Mouse (Mus musculus) embryonic facial prominence, embryonic 14.5 days (tissue): ENCODE measurements around the gene Ranbp3. TPM values are rescaled to one million over a fixed set of nuclear protein-coding genes. Genes with fewer than 3 reads are reported as not detected.

ENCODE experiments used
- ATAC-seq: fragments of 200-750 bp; cut with Nextera tagmentation; 2 replicates; pipeline ENCODE4 v1.8.0; 2017; ENCODE audit warnings: low read depth, moderate number of reproducible peaks, moderate TSS enrichment
- DNase-seq: peaks from one replicate; pipeline ENCODE4 v3.0.0-alpha.2; 2015; ENCODE audit warnings: low spot score
- H3K27ac ChIP-seq: fragments of 300-500 bp; sonication (generic); replicated peaks from 2 replicates; pipeline ENCODE4 v1.5.1; 2014; ENCODE audit warnings: low read depth, mild to moderate bottlenecking, low read length, moderate library complexity
- H3K27me3 ChIP-seq: fragments of 300-500 bp; sonication (generic); replicated peaks from 2 replicates; pipeline ENCODE4 v1.6.1; 2014; ENCODE audit warnings: low read length; ENCODE audit not compliant: control insufficient read depth, insufficient read depth
- H3K36me3 ChIP-seq: fragments of 300-500 bp; sonication (generic); 2 replicates; pipeline ENCODE4 v1.6.1; 2014; ENCODE audit warnings: low read length, mixed read lengths; ENCODE audit not compliant: control insufficient read depth, insufficient read depth
- H3K4me1 ChIP-seq: fragments of 300-500 bp; sonication (generic); 2 replicates; pipeline ENCODE4 v1.6.1; 2014; ENCODE audit warnings: antibody characterized with exemption, low read length; ENCODE audit not compliant: control insufficient read depth, insufficient read depth
- H3K4me2 ChIP-seq: fragments of 300-500 bp; sonication (generic); 2 replicates; pipeline ENCODE4 v1.6.1; 2014; ENCODE audit warnings: low read depth, mild to moderate bottlenecking, low read length, moderate library complexity, mixed read lengths
- H3K4me3 ChIP-seq: fragments of 300-500 bp; sonication (generic); 2 replicates; pipeline ENCODE4 v1.5.1; 2014; ENCODE audit warnings: low read depth, mild to moderate bottlenecking, low read length
- H3K9ac ChIP-seq: fragments of 300-500 bp; sonication (generic); 2 replicates; pipeline ENCODE4 v1.6.1; 2014; ENCODE audit warnings: low read depth, mild to moderate bottlenecking, low read length, moderate library complexity, mixed read lengths
- H3K9me3 ChIP-seq: fragments of 300-500 bp; sonication (generic); 2 replicates; pipeline ENCODE4 v1.6.1; 2016; ENCODE audit warnings: low read length; ENCODE audit not compliant: control insufficient read depth
- WGBS: fragments of 180-500 bp; shearing (Covaris S2); extraction: QIAGEN DNeasy Blood & Tissue Kit; methylation state at CpG from one replicate; pipeline ENCODE4 v1.1.7; 2014; 5-methylcytosine and 5-hydroxymethylcytosine counted together
- polyA plus RNA-seq: library from polyadenylated mRNA; unstranded; fragments of >200 nt; fragmentation: Nextera tagmentation; extraction: Ambion mirVana; gene quantifications from 2 replicates; pipeline ENCODE4 v1.2.1, GENCODE M21; 2014

Ranbp3 gene
- polyA plus RNA-seq, 1 experiment from 2014 or later, result 78.8 TPM

DNA sequence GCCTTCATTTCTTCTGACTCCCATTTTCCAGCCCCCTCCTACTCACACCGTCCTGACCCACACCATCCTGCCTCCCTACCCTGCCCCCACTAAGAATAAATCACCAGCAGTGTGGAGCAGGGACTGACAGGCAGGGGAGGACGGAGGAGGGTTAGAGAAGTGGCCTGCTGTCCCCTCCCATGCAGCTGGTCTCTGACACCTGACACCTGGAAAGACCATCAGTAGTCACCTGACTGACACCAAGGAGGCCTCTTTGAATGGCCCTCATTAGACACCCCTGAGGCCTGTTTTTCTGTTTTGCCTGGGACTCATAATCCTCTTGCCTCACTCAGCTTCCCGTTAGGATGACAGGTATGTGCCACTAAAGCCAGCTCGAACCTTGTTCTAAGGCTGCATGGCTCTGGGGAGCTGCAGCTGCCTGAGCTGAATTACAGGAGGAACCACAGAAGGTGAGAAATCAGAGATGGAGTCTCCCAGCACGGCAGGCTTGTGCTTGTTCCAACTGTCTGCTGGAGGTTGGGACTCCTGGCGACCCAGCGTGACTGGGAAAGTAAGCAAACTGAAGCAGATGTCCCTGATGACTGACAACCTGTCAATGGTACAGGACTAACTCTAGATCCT, 54.0 kb downstream of the Ranbp3 start:
- Histone ChIP-seq H3K4me3 (no peak overlapping the region), H3K9me3 (no peaks in the 10 kb centered on the region), H3K27ac (peak overlapping the region; percentile 41), H3K4me2 (no peak overlapping the region), H3K27me3 (no peaks in the 10 kb centered on the region), H3K4me1 (peaks cover 5% of the 10 kb centered on the region), H3K36me3 (peaks cover 29% of the 10 kb centered on the region), H3K9ac (no peak overlapping the region)
- WGBS, result 18% methylated on average over 7 of the region's 7 CpGs
- peak; percentile 62 for DNase-seq
- peak; percentile 58 for ATAC-seq

DNA sequence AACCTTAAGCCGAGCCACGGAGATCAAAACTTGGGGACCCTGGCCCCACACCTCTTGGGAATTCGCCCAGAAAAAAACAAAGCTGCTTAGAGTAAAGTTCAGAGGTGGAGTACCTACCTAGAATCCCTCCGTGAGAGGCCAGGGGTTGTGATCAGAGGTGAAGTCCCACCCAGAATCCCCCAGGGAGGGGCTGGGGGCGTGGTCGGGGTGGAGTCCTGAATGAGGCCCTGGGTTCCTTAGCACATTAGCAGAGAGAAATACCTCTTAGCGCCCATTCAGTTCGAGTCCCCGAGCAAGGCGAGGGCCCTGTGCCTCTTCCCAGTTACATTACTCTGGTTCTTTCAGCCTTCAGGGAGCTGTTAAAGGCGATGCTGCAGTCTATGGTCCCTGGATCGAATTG, 54.6 kb downstream of the Ranbp3 start:
- peak overlapping the region; percentile 8; the same call in 1 of the 2 replicates for H3K4me2 ChIP-seq
- 0 out of 2 replicates have a peak overlapping the region, but pooled peaks have one; percentile 41 for H3K27ac ChIP-seq
- 7% methylated on average over 12 of the region's 12 CpGs for WGBS
- peak; percentile 19 for ATAC-seq
- no peaks in the 10 kb centered on the region for H3K9me3 ChIP-seq
- H3K4me1 ChIP-seq, result peaks cover 5% of the 10 kb centered on the region
- H3K9ac ChIP-seq, result no peak overlapping the region
- peaks cover 23% of the 10 kb centered on the region for H3K36me3 ChIP-seq
- H3K27me3 ChIP-seq, result no peaks in the 10 kb centered on the region
- DNase-seq, result peak; percentile 44
- H3K4me3 ChIP-seq, result no peak overlapping the region

DNA sequence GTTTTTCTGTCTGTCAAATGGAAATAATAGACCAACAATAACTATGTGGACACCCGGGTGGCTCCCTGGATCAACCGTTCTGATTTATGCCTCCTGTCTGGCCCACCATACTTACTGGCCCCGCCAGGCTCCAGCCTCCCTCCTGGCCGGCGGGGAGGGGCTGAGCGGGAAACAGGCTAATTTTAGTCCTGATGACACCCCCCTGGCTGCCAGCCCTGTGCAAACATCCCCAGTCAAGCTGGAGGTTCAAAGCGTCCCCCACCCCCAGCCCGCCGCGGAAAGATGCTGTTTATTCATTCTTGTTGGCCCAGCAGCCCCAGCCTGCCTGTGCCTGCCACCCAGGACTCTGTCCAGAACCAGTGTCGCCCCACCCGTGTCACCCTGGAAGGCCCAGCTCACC, 55.0 kb downstream of the Ranbp3 start:
- no peak for ATAC-seq
- peak; percentile 47 for DNase-seq
- 0 out of 2 replicates have a peak overlapping the region, but pooled peaks have one; percentile 8 for H3K4me2 ChIP-seq
- H3K27ac ChIP-seq, result no peak overlapping the region
- H3K9ac ChIP-seq, result no peak overlapping the region
- H3K27me3 ChIP-seq, result no peaks in the 10 kb centered on the region
- H3K9me3 ChIP-seq, result no peaks in the 10 kb centered on the region
- no peak overlapping the region for H3K4me3 ChIP-seq
- H3K36me3 ChIP-seq, result peaks cover 19% of the 10 kb centered on the region
- peaks cover 5% of the 10 kb centered on the region for H3K4me1 ChIP-seq
- 22% methylated on average over 11 of the region's 12 CpGs for WGBS

DNA sequence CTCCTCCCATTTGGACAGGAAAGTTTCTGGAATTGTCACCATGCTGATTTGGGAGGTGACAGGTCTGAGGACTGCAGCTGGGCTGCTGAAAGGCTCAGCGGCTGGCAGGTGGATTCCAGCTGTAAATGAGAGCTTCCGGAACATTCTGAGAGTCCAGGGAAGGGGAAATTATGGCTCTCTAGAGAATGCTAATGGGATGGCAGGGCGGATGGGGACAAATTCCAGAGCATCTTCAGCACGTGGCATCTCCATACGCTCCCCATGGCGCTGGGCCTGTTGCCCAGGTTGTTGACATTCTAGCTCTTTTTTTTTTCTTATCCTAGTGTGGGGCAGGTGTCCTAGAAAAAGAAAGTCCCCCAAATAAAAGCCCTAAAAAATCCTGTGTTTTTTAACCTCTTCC, 56.1 kb downstream of the Ranbp3 start:
- Histone ChIP-seq H3K4me2 (no peak overlapping the region), H3K9me3 (no peaks in the 10 kb centered on the region), H3K27me3 (no peaks in the 10 kb centered on the region), H3K9ac (no peak overlapping the region), H3K27ac (no peak overlapping the region), H3K4me3 (no peak overlapping the region), H3K4me1 (peaks cover 5% of the 10 kb centered on the region), H3K36me3 (0 out of 2 replicates have a peak, but pooled peaks cover 9% of the 10 kb centered on the region)
- DNase-seq (no peak), ATAC-seq (no peak)
- WGBS, result 42% methylated on average over 6 of the region's 6 CpGs

DNA sequence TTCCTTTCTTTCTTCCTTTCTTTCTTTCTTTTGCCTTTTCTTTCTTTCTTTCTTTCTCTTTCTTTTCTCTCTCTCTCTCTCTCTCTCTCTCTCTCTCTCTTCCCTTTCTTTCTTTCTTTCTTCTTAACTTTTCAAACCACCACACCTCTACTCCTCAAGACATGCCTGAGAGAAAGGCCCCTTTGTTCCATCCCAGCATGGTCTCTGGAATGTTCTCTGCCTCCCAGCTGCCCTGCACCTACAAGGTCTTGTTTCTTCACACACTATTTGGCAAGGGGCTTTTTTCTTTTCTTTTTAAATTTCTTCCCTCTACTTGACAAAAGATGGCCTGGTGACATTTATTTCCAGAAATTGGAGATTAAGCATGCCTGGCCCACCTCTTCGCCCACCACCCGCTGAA, 56.6 kb downstream of the Ranbp3 start:
- 0 out of 2 replicates have a peak, but pooled peaks cover 4% of the 10 kb centered on the region for H3K36me3 ChIP-seq
- WGBS, result 62% methylated on average over 2 of the region's 2 CpGs
- no peaks in the 10 kb centered on the region for H3K9me3 ChIP-seq
- H3K4me3 ChIP-seq, result no peak overlapping the region
- H3K4me2 ChIP-seq, result no peak overlapping the region
- H3K4me1 ChIP-seq, result peaks cover 5% of the 10 kb centered on the region
- H3K27ac ChIP-seq, result no peak overlapping the region
- no peak overlapping the region for H3K9ac ChIP-seq
- no peak for ATAC-seq
- no peak for DNase-seq
- no peaks in the 10 kb centered on the region for H3K27me3 ChIP-seq

DNA sequence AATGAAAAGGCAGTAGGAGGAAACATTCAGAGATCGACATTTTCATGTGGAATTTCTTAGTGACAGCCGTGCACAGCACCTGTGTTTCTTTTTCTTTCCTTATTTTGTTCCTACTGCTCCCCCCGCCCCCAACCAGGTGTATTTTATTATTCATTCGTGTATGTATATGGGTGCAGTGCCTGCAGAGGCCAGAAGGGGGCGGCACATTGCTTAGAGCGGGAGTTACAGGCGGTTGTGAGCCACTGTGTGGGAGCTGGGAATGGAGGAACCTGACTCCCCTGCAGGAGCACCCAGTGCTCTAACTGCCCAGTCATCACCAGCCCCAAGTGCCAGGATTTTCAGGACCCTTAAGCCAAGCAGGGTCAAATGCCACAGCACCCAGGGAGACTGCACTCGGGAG, 63.4 kb downstream of the Ranbp3 start:
- ATAC-seq, result no peak
- 47% methylated on average over 8 of the region's 8 CpGs for WGBS
- DNase-seq, result no peak

DNA sequence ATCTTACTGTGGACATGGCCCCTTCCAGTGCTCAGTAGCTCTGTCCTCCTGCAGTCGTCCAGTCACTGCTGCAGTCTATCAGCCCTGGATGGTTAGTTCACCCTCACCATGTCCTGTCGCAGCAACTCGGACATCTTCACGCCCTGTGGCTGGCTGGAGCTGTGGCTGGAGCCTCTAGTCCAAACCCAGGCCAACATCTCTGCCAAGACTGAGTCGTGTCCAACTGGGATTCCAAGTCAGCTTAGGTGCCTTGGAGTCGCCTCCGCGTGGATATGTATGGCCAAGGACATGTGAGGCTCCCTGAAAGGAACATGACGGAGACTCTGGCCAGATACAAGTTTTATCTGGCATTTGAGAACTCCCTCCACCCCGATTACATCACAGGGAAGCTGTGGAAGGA, 65.1 kb downstream of the Ranbp3 start:
- Histone ChIP-seq H3K27me3 (no peaks in the 10 kb centered on the region), H3K27ac (no peak overlapping the region), H3K9me3 (no peaks in the 10 kb centered on the region), H3K4me1 (no peaks in the 10 kb centered on the region), H3K4me3 (no peak overlapping the region), H3K4me2 (no peak overlapping the region), H3K36me3 (no peaks in the 10 kb centered on the region), H3K9ac (no peak overlapping the region)
- 82% methylated on average over 10 of the region's 10 CpGs for WGBS
- ATAC-seq, result no peak
- DNase-seq, result no peak

More for the DNA sequence above, 63.4 kb downstream of the Ranbp3 start:
- no peaks in the 10 kb centered on the region for H3K4me1 ChIP-seq
- H3K9ac ChIP-seq, result no peak overlapping the region
- no peaks in the 10 kb centered on the region for H3K36me3 ChIP-seq
- no peaks in the 10 kb centered on the region for H3K27me3 ChIP-seq
- no peak overlapping the region for H3K4me3 ChIP-seq
- H3K4me2 ChIP-seq, result no peak overlapping the region
- H3K27ac ChIP-seq, result no peak overlapping the region
- H3K9me3 ChIP-seq, result no peaks in the 10 kb centered on the region

DNA sequence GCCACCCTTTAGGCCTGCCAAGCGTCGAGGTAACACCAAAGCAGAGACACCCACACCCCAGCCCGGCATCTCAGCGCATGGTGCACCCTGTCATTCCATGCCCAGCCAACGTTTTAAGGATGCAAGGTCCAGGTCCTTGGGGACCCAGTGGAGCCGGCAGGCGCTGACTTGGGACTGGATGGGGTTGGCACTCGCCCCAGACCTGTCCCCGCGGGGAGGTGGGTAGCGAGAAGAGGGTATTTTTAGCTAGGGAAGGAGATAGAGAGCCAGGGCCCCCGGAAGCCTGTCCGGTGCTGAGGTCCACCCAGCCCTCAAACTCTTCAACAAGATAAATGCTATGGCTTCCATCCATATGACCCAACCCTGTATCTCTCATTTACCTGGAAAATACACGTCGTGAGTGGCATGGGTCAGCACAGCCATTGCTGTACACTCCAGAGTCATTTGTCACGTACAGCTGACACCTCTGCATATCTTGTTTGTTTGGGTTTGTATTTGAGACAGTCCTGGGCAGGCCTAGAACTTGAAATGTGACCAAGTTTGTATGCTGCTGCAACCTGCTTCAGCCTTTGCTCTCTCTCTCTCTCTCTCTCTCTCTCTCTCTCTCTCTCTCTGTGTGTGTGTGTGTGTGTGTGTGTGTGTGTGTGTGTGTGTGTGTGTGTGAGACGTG, 67.2 kb downstream of the Ranbp3 start:
- no peak overlapping the region for H3K4me3 ChIP-seq
- no peak for ATAC-seq
- no peaks in the 10 kb centered on the region for H3K9me3 ChIP-seq
- 87% methylated on average over 17 of the region's 17 CpGs for WGBS
- no peak overlapping the region for H3K27ac ChIP-seq
- H3K27me3 ChIP-seq, result no peaks in the 10 kb centered on the region
- no peak overlapping the region for H3K9ac ChIP-seq
- no peaks in the 10 kb centered on the region for H3K36me3 ChIP-seq
- no peak overlapping the region for H3K4me2 ChIP-seq
- no peaks in the 10 kb centered on the region for H3K4me1 ChIP-seq
- no peak for DNase-seq

DNA sequence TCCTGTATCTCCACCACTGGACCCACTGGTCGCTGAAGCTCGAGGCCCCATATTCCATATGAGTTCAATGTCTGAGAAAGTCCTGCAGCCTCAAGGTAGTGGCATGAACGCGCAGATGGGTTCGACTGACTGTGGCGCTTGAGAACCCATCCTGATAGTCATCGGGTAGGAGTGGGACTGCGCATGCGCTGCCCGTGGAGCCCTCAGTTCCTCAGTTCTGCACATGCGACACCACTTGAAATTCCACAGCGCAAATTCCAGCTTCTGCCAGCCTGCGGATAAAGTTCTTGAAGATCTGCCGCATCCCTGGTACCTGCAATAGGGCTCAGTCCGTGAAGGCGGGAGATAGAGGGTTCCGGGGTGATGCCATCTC, 67.7 kb downstream of the Ranbp3 start:
- no peak for ATAC-seq
- H3K9me3 ChIP-seq, result no peaks in the 10 kb centered on the region
- no peak overlapping the region for H3K4me2 ChIP-seq
- no peaks in the 10 kb centered on the region for H3K36me3 ChIP-seq
- H3K27ac ChIP-seq, result no peak overlapping the region
- WGBS, result 82% methylated on average over 17 of the region's 17 CpGs
- no peak overlapping the region for H3K9ac ChIP-seq
- no peaks in the 10 kb centered on the region for H3K4me1 ChIP-seq
- no peak for DNase-seq
- H3K27me3 ChIP-seq, result no peaks in the 10 kb centered on the region
- H3K4me3 ChIP-seq, result no peak overlapping the region
